ENCODE assay signal across 8 mouse cellular contexts in genomic region chr12:69198164-69198535, GRCm38 (mm10). TPM values are rescaled to one million over a fixed set of nuclear protein-coding genes. Genes with fewer than 3 reads are reported as not detected.
DNase-seq lines count a peak whose midpoint lies in the region; ATAC-seq and TF ChIP-seq lines count a peak whose summit lies in the region.

Gene Dnaaf2 (minus strand): TSS chr12:69198429.

- H3K9me3 ChIP-seq in ES-E14 (ENCODE audit: control insufficient read depth, insufficient read depth, low read depth, low read length): no peaks in the 10 kb centered on the region
- no peaks in the 10 kb centered on the region for H3K9me3 ChIP-seq in heart, postnatal 0 days (replicated peaks; ENCODE audit: control insufficient read depth, low read length)
- no peaks in the 10 kb centered on the region for H3K9me3 ChIP-seq in liver, embryonic 14.5 days (ENCODE audit: control insufficient read depth, low read length)

- no peak for TF ChIP-seq CTCF in bone marrow macrophage, adult 2 months (IDR thresholded peaks at IDR 0.05; ENCODE audit: low read depth, low read length)
- TF ChIP-seq CTCF in heart, postnatal 0 days (IDR thresholded peaks at IDR 0.05; ENCODE audit: low read depth): no peak
- TF ChIP-seq CTCF in liver, embryonic 14.5 days (IDR thresholded peaks at IDR 0.05; ENCODE audit: low read depth): no peak

- H3K4me3 ChIP-seq in ES-E14 (ENCODE audit: insufficient read depth in 1 of 2, low read depth in 1 of 2, low read length in 2 of 2, poor library complexity in 1 of 2, severe bottlenecking in 1 of 2): peak within 1 kb of the TSS; percentile 83 to 99
- H3K4me3 ChIP-seq in bone marrow macrophage, adult 2 months (ENCODE audit: insufficient read depth, low read length): peak within 1 kb of the TSS; percentile 94
- H3K4me3 ChIP-seq in heart, postnatal 0 days (ENCODE audit: low read depth, low read length): peak within 1 kb of the TSS; percentile 99
- H3K4me3 ChIP-seq in liver, embryonic 14.5 days (ENCODE audit: insufficient read depth in 1 of 2, low read depth in 2 of 2, low read length in 2 of 2): peak within 1 kb of the TSS; percentile 83 to 95

- in situ Hi-C loops in ES-E14 (cut with MboI; ENCODE audit: low sequenced_read_pairs in 2 of 2, unreplicated experiment in 2 of 2): no loop called here

- H3K36me3 ChIP-seq in ES-E14 (ENCODE audit: control insufficient read depth, insufficient read depth, low read length, poor library complexity, severe bottlenecking): no peaks in the 10 kb centered on the region; the same call in 1 of the 2 replicates
- H3K36me3 ChIP-seq in heart, postnatal 0 days (replicated peaks; ENCODE audit: control insufficient read depth, insufficient read depth, low read length): peaks cover 23% of the 10 kb centered on the region
- peaks cover 34% of the 10 kb centered on the region for H3K36me3 ChIP-seq in liver, embryonic 14.5 days (replicated peaks; ENCODE audit: control insufficient read depth, insufficient read depth, low read depth)

- peak within 1 kb of the TSS; percentile 79 for H3K9ac ChIP-seq in ES-E14 (ENCODE audit: insufficient read depth, low read depth, low read length, poor library complexity, severe bottlenecking)
- peak within 1 kb of the TSS; percentile 86 for H3K9ac ChIP-seq in heart, postnatal 0 days (replicated peaks; ENCODE audit: low read depth, low read length)
- H3K9ac ChIP-seq in liver, embryonic 14.5 days (replicated peaks): peak within 1 kb of the TSS; percentile 70

- peaks cover 4% of the 10 kb centered on the region in 2 experiments; a peak in 1 of 4 replicates for H3K4me1 ChIP-seq in ES-E14 (ENCODE audit: control insufficient read depth in 2 of 2, insufficient read depth in 2 of 2, low read length in 2 of 2, poor library complexity in 1 of 2)
- peaks cover 11% of the 10 kb centered on the region for H3K4me1 ChIP-seq in bone marrow macrophage, adult 2 months (ENCODE audit: control insufficient read depth, insufficient read depth, low read length)
- H3K4me1 ChIP-seq in heart, postnatal 0 days (ENCODE audit: control insufficient read depth, insufficient read depth): peaks cover 4% of the 10 kb centered on the region; the same call in 1 of the 2 replicates
- peaks cover 6 to 7% of the 10 kb centered on the region in 2 experiments; a peak in 3 of 4 replicates for H3K4me1 ChIP-seq in liver, embryonic 14.5 days (replicated peaks; ENCODE audit: control insufficient read depth in 2 of 2, insufficient read depth in 2 of 2, low read length in 1 of 2)

- no peaks in the 10 kb centered on the region for H3K27me3 ChIP-seq in heart, postnatal 0 days (ENCODE audit: control insufficient read depth, insufficient read depth, low read length)
- H3K27me3 ChIP-seq in liver, embryonic 14.5 days (ENCODE audit: control insufficient read depth, insufficient read depth, low read length): no peaks in the 10 kb centered on the region

- no peak within 1 kb of the TSS for H3K27ac ChIP-seq in ES-E14 (ENCODE audit: insufficient read depth, low read depth, low read length, poor library complexity, severe bottlenecking)
- peak within 1 kb of the TSS; percentile 66 for H3K27ac ChIP-seq in bone marrow macrophage, adult 2 months (ENCODE audit: insufficient read depth, low read depth, low read length)
- H3K27ac ChIP-seq in heart, postnatal 0 days (ENCODE audit: low read depth): peak within 1 kb of the TSS; percentile 86
- peak within 1 kb of the TSS; percentile 67 for H3K27ac ChIP-seq in liver, embryonic 14.5 days

- WGBS in heart, postnatal 0 days: 0% methylated on average over 18 of the region's 18 CpGs
- WGBS in liver, embryonic 14.5 days (ENCODE audit: insufficient replicate concordance): 0% methylated on average over 18 of the region's 18 CpGs

- TF ChIP-seq EP300 in heart, postnatal 0 days (IDR thresholded peaks at IDR 0.05; ENCODE audit: low read depth): no peak
- TF ChIP-seq EP300 in liver, embryonic 14.5 days (IDR thresholded peaks at IDR 0.05; ENCODE audit: low read depth): no peak

- H3K4me2 ChIP-seq in heart, postnatal 0 days (ENCODE audit: low read depth, low read length): peak within 1 kb of the TSS; percentile 93
- H3K4me2 ChIP-seq in liver, embryonic 14.5 days (ENCODE audit: low read depth): peak within 1 kb of the TSS; percentile 99

- DNase-seq in ES-E14 (ENCODE audit: low read depth, low spot score): peak; percentile 44
- peak; percentile 51 for DNase-seq in heart, postnatal 0 days (ENCODE audit: low spot score)
- DNase-seq in kidney, postnatal 25 days: peak; percentile 90 to 91
- DNase-seq in liver, embryonic 14.5 days (ENCODE audit: low read depth in 3 of 3, low spot score in 3 of 3): peak in 2 of 3 experiments; percentile 49 to 60
- peak; percentile 76 for DNase-seq in naive thymus-derived CD4-positive, alpha-beta T cell, adult 2 months (ENCODE audit: low read depth)
- DNase-seq in testis, postnatal 14 days (ENCODE audit: low spot score): peak; percentile 83

- ATAC-seq in erythroid progenitor cell, adult 5-6 weeks (replicated peaks; ENCODE audit: low FRiP score, poor library complexity, severe bottlenecking): peak; percentile 59
- ATAC-seq in heart, postnatal 0 days (ENCODE audit: insufficient read depth, low read depth): peak; percentile 28; the same call in 1 of the 2 replicates
- peak; percentile 24 for ATAC-seq in liver, embryonic 14.5 days (ENCODE audit: insufficient read depth)

- no peak for TF ChIP-seq POLR2A in bone marrow macrophage, adult 2 months (IDR thresholded peaks at IDR 0.05; ENCODE audit: borderline replicate concordance, low read depth, low read length)

TF ChIP-seq in ES-E14, 5 proteins besides CTCF, POLR2A, EP300 and RAD21:
- no peak for TF ChIP-seq CHD2 (IDR thresholded peaks at IDR 0.05; ENCODE audit: low read depth, low read length)

RNA-seq across cellular contexts. Expression of gene Dnaaf2, which starts in this region (rescaled TPM):
- 3.6 and 4.3 TPM in 2 replicates for total RNA-seq in ES-E14 (2012; rRNA removed)
- 1.6 and 2.1 TPM in 2 replicates for polyA plus RNA-seq in bone marrow macrophage, adult 2 months (2012; ENCODE audit: insufficient read depth, insufficient read length, missing spikeins)
- total RNA-seq in erythroid progenitor cell, adult 5-6 weeks (2015; ENCODE audit: low replicate concordance): 2.5 and 10.9 TPM in 2 replicates
- 1.4 and 2.8 TPM in 2 replicates for total RNA-seq in erythroid progenitor cell, adult 5-6 weeks (2017; ENCODE audit: low replicate concordance)
- 1.8 and 3.7 TPM in 2 replicates for total RNA-seq in heart, postnatal 0 days (2014; rRNA removed; ENCODE audit: low replicate concordance)
- polyA plus RNA-seq in heart, postnatal 0 days (2015; fragmentation: Nextera tagmentation; extraction: Ambion mirVana): 3.8 and 4.8 TPM in 2 replicates
- 2.8 TPM in 2 replicates for polyA plus RNA-seq in liver, embryonic 14.5 days (2012; rRNA removed)
- 2.9 TPM in 2 replicates for polyA plus RNA-seq in liver, embryonic 14.5 days (2014; fragmentation: Nextera tagmentation; extraction: Ambion mirVana)
